Mouse (Mus musculus) MEL (cell line): ENCODE data around the gene Ctc1.

Experiments
- CTCF ChIP-seq, 3 experiments: IDR thresholded peaks in 2 of 3; conservative IDR thresholded peaks in 1 of 3; 2 replicates each; pipeline ENCODE4 v1.5.1; 2011 to 2012; ENCODE audit warnings: low read length in 3 of 3, low read depth in 2 of 3, mild to moderate bottlenecking in 2 of 3, improper control_type of control experiment in 1 of 3, inconsistent platforms in 1 of 3, mixed read lengths in 1 of 3, moderate library complexity in 1 of 3; ENCODE audit not compliant: control insufficient read depth in 1 of 3, insufficient read depth in 1 of 3, poor library complexity in 1 of 3, severe bottlenecking in 1 of 3
- EP300 ChIP-seq, 2 experiments: IDR thresholded peaks; 2 replicates each; pipeline ENCODE4 v1.6.1; 2011; ENCODE audit warnings: improper control_type of control experiment in 2 of 2, low read length in 2 of 2, low read depth in 1 of 2, mild to moderate bottlenecking in 1 of 2
- GABPA ChIP-seq: IDR thresholded peaks from 2 replicates; pipeline ENCODE4 v1.6.1; 2012; ENCODE audit warnings: low read depth, mild to moderate bottlenecking, inconsistent platforms, low read length, improper control_type of control experiment, moderate library complexity
- NRF1 ChIP-seq: IDR thresholded peaks from 2 replicates; pipeline ENCODE4 v1.6.1; 2014; ENCODE audit warnings: low read depth, mild to moderate bottlenecking, inconsistent platforms, low read length, improper control_type of control experiment, moderate library complexity; ENCODE audit not compliant: poor library complexity, insufficient read depth, severe bottlenecking
- RAD21 ChIP-seq: IDR thresholded peaks from 2 replicates; pipeline ENCODE4 v1.6.1; 2011; ENCODE audit warnings: mild to moderate bottlenecking, low read depth, low read length, improper control_type of control experiment
- SIN3A ChIP-seq: IDR thresholded peaks from 2 replicates; pipeline ENCODE4 v1.6.1; 2012; ENCODE audit warnings: low read length, improper control_type of control experiment, inconsistent platforms
- ZMIZ1 ChIP-seq: IDR thresholded peaks from 2 replicates; pipeline ENCODE4 v1.6.1; 2012; ENCODE audit warnings: low read depth, mild to moderate bottlenecking, inconsistent platforms, low read length, improper control_type of control experiment, moderate library complexity

DNA sequence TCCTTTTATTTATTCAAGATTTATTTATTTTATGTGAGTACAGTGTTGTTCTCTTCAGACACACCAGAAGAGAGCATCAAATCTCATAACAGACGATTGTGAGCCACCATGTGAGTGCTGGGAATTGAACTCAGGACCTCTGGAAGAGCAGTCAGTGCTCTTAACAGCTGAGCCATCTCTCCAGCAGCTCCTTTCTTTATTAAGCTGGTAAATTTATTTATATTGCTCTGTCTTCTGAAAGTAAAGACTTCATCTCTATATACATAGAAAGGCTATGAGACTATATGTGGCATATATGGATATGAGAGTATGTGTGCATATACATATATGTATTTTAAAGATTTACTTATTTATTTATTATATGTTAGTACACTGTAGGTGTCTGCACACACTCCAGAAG lies 6.2 kb upstream of the Ctc1 start:
- no peak for TF ChIP-seq SIN3A
- no peak for TF ChIP-seq EP300 (IDR thresholded peaks at IDR 0.05; ENCODE audit: low read depth in 1 of 2, low read length in 2 of 2)
- no peak for TF ChIP-seq RAD21
- TF ChIP-seq CTCF (IDR thresholded peaks at IDR 0.05 in 2 of 3, conservative IDR thresholded peaks at IDR 0.05 in 1 of 3; ENCODE audit: control insufficient read depth in 1 of 3, insufficient read depth in 1 of 3, low read depth in 2 of 3, low read length in 3 of 3, poor library complexity in 1 of 3, severe bottlenecking in 1 of 3) = no peak
- TF ChIP-seq ZMIZ1 = no peak
- TF ChIP-seq NRF1 = no peak
- no peak for TF ChIP-seq GABPA
